Mouse (Mus musculus): ENCODE measurements around the gene Ubap1l. TPM values are rescaled to one million over a fixed set of nuclear protein-coding genes. Genes with fewer than 3 reads are reported as not detected.
"Not testable (repeated sequence)": the region's sequence is repeated elsewhere in the genome, so short reads cannot be mapped to it uniquely, and the experiment has no call there.

The Ubap1l gene
- polyA plus RNA-seq, 1 experiment from 2014 or later = 0.14 TPM

- no peaks in the 10 kb centered on the region for H3K9me3 ChIP-seq (ENCODE audit: control insufficient read depth)
- no peaks in the 10 kb centered on the region for H3K4me1 ChIP-seq (replicated peaks; ENCODE audit: control insufficient read depth, insufficient read depth, low read length)
- H3K4me2 ChIP-seq (replicated peaks; ENCODE audit: low read depth) = peak overlapping the region; percentile 43
- no peak overlapping the region; the same call in 1 of the 2 replicates for H3K27ac ChIP-seq (ENCODE audit: low read depth, low read length)
- no peak for TF ChIP-seq CTCF (IDR thresholded peaks at IDR 0.05; ENCODE audit: low read depth)
- H3K4me3 ChIP-seq (ENCODE audit: low read depth, low read length) = no peak overlapping the region
- no peaks in the 10 kb centered on the region for H3K27me3 ChIP-seq (replicated peaks; ENCODE audit: control insufficient read depth, insufficient read depth, low read length)
- WGBS = 49% methylated on average over 5 of the region's 5 CpGs
- ATAC-seq = peak; percentile 36; the same call in 1 of the 2 replicates
- peaks cover 9% of the 10 kb centered on the region; the same call in 1 of the 2 replicates for H3K36me3 ChIP-seq (ENCODE audit: control insufficient read depth, insufficient read depth)
- H3K9ac ChIP-seq (ENCODE audit: low read depth, low read length) = no peak overlapping the region
Measured at GRCm38 (mm10) chr9:65333958-65334357, 26.9 kb upstream of the Ubap1l start.

- no peak for ATAC-seq
- Histone ChIP-seq H3K4me3 (ENCODE audit: low read depth, low read length) (no peak overlapping the region), H3K27me3 (replicated peaks; ENCODE audit: control insufficient read depth, insufficient read depth, low read length) (no peaks in the 10 kb centered on the region), H3K9me3 (ENCODE audit: control insufficient read depth) (no peaks in the 10 kb centered on the region), H3K9ac (ENCODE audit: low read depth, low read length) (no peak overlapping the region), H3K4me1 (replicated peaks; ENCODE audit: control insufficient read depth, insufficient read depth, low read length) (no peaks in the 10 kb centered on the region), H3K36me3 (ENCODE audit: control insufficient read depth, insufficient read depth) (no peaks in the 10 kb centered on the region), H3K4me2 (replicated peaks; ENCODE audit: low read depth) (no peak overlapping the region), H3K27ac (ENCODE audit: low read depth, low read length) (no peak overlapping the region)
- WGBS = 90% methylated on average over 4 of the region's 4 CpGs
- TF ChIP-seq CTCF (IDR thresholded peaks at IDR 0.05; ENCODE audit: low read depth) = no peak
Measured at GRCm38 (mm10) chr9:65339146-65339545, 21.7 kb upstream of the Ubap1l start.

- Histone ChIP-seq H3K9ac (ENCODE audit: low read depth, low read length) (no peak overlapping the region), H3K4me3 (ENCODE audit: low read depth, low read length) (no peak overlapping the region), H3K36me3 (ENCODE audit: control insufficient read depth, insufficient read depth) (no peaks in the 10 kb centered on the region), H3K27ac (ENCODE audit: low read depth, low read length) (no peak overlapping the region), H3K4me1 (replicated peaks; ENCODE audit: control insufficient read depth, insufficient read depth, low read length) (no peaks in the 10 kb centered on the region), H3K4me2 (replicated peaks; ENCODE audit: low read depth) (no peak overlapping the region), H3K27me3 (replicated peaks; ENCODE audit: control insufficient read depth, insufficient read depth, low read length) (no peaks in the 10 kb centered on the region), H3K9me3 (ENCODE audit: control insufficient read depth) (0 out of 2 replicates have a peak, but pooled peaks cover 4% of the 10 kb centered on the region)
- TF ChIP-seq CTCF (IDR thresholded peaks at IDR 0.05; ENCODE audit: low read depth) = no peak
- 86% methylated on average over 2 of the region's 2 CpGs for WGBS
- ATAC-seq = no peak
Measured at GRCm38 (mm10) chr9:65340414-65340813, 20.4 kb upstream of the Ubap1l start.

GRCm38 (mm10) chr9:65345439-65345838, 15.4 kb upstream of the Ubap1l start:
- H3K9me3 ChIP-seq (ENCODE audit: control insufficient read depth); ATAC-seq; H3K4me1 ChIP-seq (replicated peaks; ENCODE audit: control insufficient read depth, insufficient read depth, low read length); H3K27me3 ChIP-seq (replicated peaks; ENCODE audit: control insufficient read depth, insufficient read depth, low read length); H3K36me3 ChIP-seq (ENCODE audit: control insufficient read depth, insufficient read depth): not testable (repeated sequence)
- Histone ChIP-seq H3K9ac (ENCODE audit: low read depth, low read length) (peak overlapping the region; percentile 99; the same call in 1 of the 2 replicates), H3K4me3 (ENCODE audit: low read depth, low read length) (peak overlapping the region; percentile 89), H3K27ac (ENCODE audit: low read depth, low read length) (peak overlapping the region; percentile 100), H3K4me2 (replicated peaks; ENCODE audit: low read depth) (peak overlapping the region; percentile 92)
- TF ChIP-seq CTCF (IDR thresholded peaks at IDR 0.05; ENCODE audit: low read depth) = peak; percentile 33; the same call in 1 of the 2 replicates
- 70% methylated on average over 11 of the region's 11 CpGs for WGBS

- H3K9me3 ChIP-seq (ENCODE audit: control insufficient read depth) = 0 out of 2 replicates have a peak, but pooled peaks cover 4% of the 10 kb centered on the region
- no peaks in the 10 kb centered on the region; the same call in 1 of the 2 replicates for H3K4me1 ChIP-seq (replicated peaks; ENCODE audit: control insufficient read depth, insufficient read depth, low read length)
- H3K27ac ChIP-seq (ENCODE audit: low read depth, low read length) = peak within 1 kb of the TSS; percentile 100
- no peaks in the 10 kb centered on the region for H3K36me3 ChIP-seq (ENCODE audit: control insufficient read depth, insufficient read depth)
- no peak for TF ChIP-seq CTCF (IDR thresholded peaks at IDR 0.05; ENCODE audit: low read depth)
- H3K4me2 ChIP-seq (replicated peaks; ENCODE audit: low read depth) = peak within 1 kb of the TSS; percentile 92
- WGBS = under 1% methylated on average over 50 of the region's 59 CpGs
- H3K9ac ChIP-seq (ENCODE audit: low read depth, low read length) = peak within 1 kb of the TSS; percentile 99
- no peaks in the 10 kb centered on the region for H3K27me3 ChIP-seq (replicated peaks; ENCODE audit: control insufficient read depth, insufficient read depth, low read length)
- H3K4me3 ChIP-seq (ENCODE audit: low read depth, low read length) = peak within 1 kb of the TSS; percentile 89
- peak; percentile 85 for ATAC-seq
Measured at GRCm38 (mm10) chr9:65345854-65346475, 14.9 kb upstream of the Ubap1l start, which contains the start of gene Pdcd7. Gene Pdcd7, plus strand, starts transcription at chr9:65346104.

- TF ChIP-seq CTCF (IDR thresholded peaks at IDR 0.05; ENCODE audit: low read depth) = 0 out of 2 replicates have a peak, but pooled peaks have one; percentile 5
- Histone ChIP-seq H3K4me2 (replicated peaks; ENCODE audit: low read depth) (peak overlapping the region; percentile 92), H3K27me3 (replicated peaks; ENCODE audit: control insufficient read depth, insufficient read depth, low read length) (no peaks in the 10 kb centered on the region), H3K4me3 (ENCODE audit: low read depth, low read length) (peak overlapping the region; percentile 89), H3K4me1 (replicated peaks; ENCODE audit: control insufficient read depth, insufficient read depth, low read length) (no peaks in the 10 kb centered on the region; the same call in 1 of the 2 replicates), H3K9ac (ENCODE audit: low read depth, low read length) (peak overlapping the region; percentile 99), H3K27ac (ENCODE audit: low read depth, low read length) (peak overlapping the region; percentile 100), H3K36me3 (ENCODE audit: control insufficient read depth, insufficient read depth) (no peaks in the 10 kb centered on the region), H3K9me3 (ENCODE audit: control insufficient read depth) (0 out of 2 replicates have a peak, but pooled peaks cover 4% of the 10 kb centered on the region)
- ATAC-seq = peak; percentile 80
- WGBS = under 1% methylated on average over 77 of the region's 77 CpGs
Measured at GRCm38 (mm10) chr9:65346476-65347111, 14.2 kb upstream of the Ubap1l start.

Data from intestine, postnatal 0 days (tissue).